Mouse (Mus musculus) ES-Bruce4 (cell line): ENCODE data around the gene Hs2st1.

Experiments used
- CTCF ChIP-seq: IDR thresholded peaks from one replicate; pipeline ENCODE4 v1.8.1; 2011; ENCODE audit warnings: low read depth, low read length
- EP300 ChIP-seq: IDR thresholded peaks from 2 replicates; pipeline ENCODE4 v1.6.1; 2011; ENCODE audit warnings: low read depth, low read length; ENCODE audit not compliant: insufficient read depth

- no peak for TF ChIP-seq CTCF
- TF ChIP-seq EP300, result no peak
Measured at GRCm38 (mm10) chr3:144537078-144537855, 32.7 kb downstream of the Hs2st1 start.
